Mouse (Mus musculus) c-Kit-positive CD71-positive TER-119-negative erythroid progenitor cells, embryonic 14.5 days (primary cell): ENCODE measurements around the gene Ackr3.

Experiments used
- DNase-seq: peaks from one replicate; pipeline ENCODE4 v3.0.0-alpha.2; 2013; ENCODE audit warnings: low read depth

The Ackr3 gene

GRCm38 (mm10) chr1:90258253-90258887, 54.6 kb downstream of the Ackr3 start:
- DNase-seq = no peak

- no peak for DNase-seq
These were observed 57.2 kb downstream of the Ackr3 start for GRCm38 (mm10) chr1:90260704-90261581.

GRCm38 (mm10) chr1:90262380-90262779, 58.6 kb downstream of the Ackr3 start:
- no peak for DNase-seq
